Mouse (Mus musculus) liver, adult 2 months (tissue): Measurements from ENCODE around the gene Rragc.

Source experiments
- CTCF ChIP-seq: fragments of 200-500 bp; IDR thresholded peaks from 2 replicates; pipeline ENCODE4 v1.5.1; 2011; ENCODE audit warnings: low read depth, low read length, control low read depth
- POLR2A ChIP-seq: fragments of 200-500 bp; IDR thresholded peaks from 2 replicates; pipeline ENCODE4 v1.6.1; 2011; ENCODE audit warnings: low read length, control low read depth; ENCODE audit not compliant: insufficient read depth; ENCODE audit errors: extremely low read depth

- TF ChIP-seq CTCF (no peak), POLR2A (no peak)
Measured at GRCm38 (mm10) chr4:123957492-123957808, 40.2 kb downstream of the Rragc start.
